Mouse (Mus musculus) intestine, postnatal 0 days (tissue): ENCODE results near the gene Rufy4. TPM values are rescaled to one million over a fixed set of nuclear protein-coding genes. Genes with fewer than 3 reads are reported as not detected.

Experiments
- ATAC-seq: fragments of 200-750 bp; cut with Nextera tagmentation; 2 replicates; pipeline ENCODE4 v1.8.0; 2017; ENCODE audit warnings: mild to moderate bottlenecking, moderate TSS enrichment, moderate library complexity
- H3K27ac ChIP-seq: fragments of 300-500 bp; sonication (generic); 2 replicates; pipeline ENCODE4 v1.5.1; 2014; ENCODE audit warnings: mild to moderate bottlenecking, low read depth, low read length, moderate library complexity
- H3K27me3 ChIP-seq: fragments of 300-500 bp; sonication (generic); replicated peaks from 2 replicates; pipeline ENCODE4 v1.6.1; 2014; ENCODE audit warnings: low read length, mixed read lengths; ENCODE audit not compliant: control insufficient read depth, insufficient read depth
- H3K36me3 ChIP-seq: fragments of 300-500 bp; sonication (generic); 2 replicates; pipeline ENCODE4 v1.6.1; 2014; ENCODE audit warnings: mild to moderate bottlenecking, moderate library complexity; ENCODE audit not compliant: control insufficient read depth, insufficient read depth
- H3K4me1 ChIP-seq: fragments of 300-500 bp; sonication (generic); replicated peaks from 2 replicates; pipeline ENCODE4 v1.6.1; 2014; ENCODE audit warnings: antibody characterized with exemption, low read length, mixed read lengths; ENCODE audit not compliant: control insufficient read depth, insufficient read depth
- H3K4me2 ChIP-seq: fragments of 300-500 bp; sonication (generic); replicated peaks from 2 replicates; pipeline ENCODE4 v1.6.1; 2014; ENCODE audit warnings: low read depth, mild to moderate bottlenecking, moderate library complexity
- H3K4me3 ChIP-seq: fragments of 300-500 bp; sonication (generic); 2 replicates; pipeline ENCODE4 v1.5.1; 2014; ENCODE audit warnings: low read depth, low read length
- H3K9ac ChIP-seq: fragments of 300-500 bp; sonication (generic); 2 replicates; pipeline ENCODE4 v1.6.1; 2014; ENCODE audit warnings: mild to moderate bottlenecking, low read depth, low read length
- H3K9me3 ChIP-seq: fragments of 300-500 bp; sonication (generic); 2 replicates; pipeline ENCODE4 v1.6.1; 2016; ENCODE audit warnings: mixed run types; ENCODE audit not compliant: control insufficient read depth
- CTCF ChIP-seq: sonication (generic); IDR thresholded peaks from 2 replicates; pipeline ENCODE4 v1.5.1; 2016; ENCODE audit warnings: low read depth, mild to moderate bottlenecking, control low read depth, antibody characterized with exemption, moderate library complexity
- WGBS: fragments of 180-500 bp; shearing (Covaris S2); extraction: QIAGEN DNeasy Blood & Tissue Kit; methylation state at CpG from one replicate; pipeline ENCODE4 v1.1.7; 2014; 5-methylcytosine and 5-hydroxymethylcytosine counted together
- polyA plus RNA-seq: library from polyadenylated mRNA; unstranded; fragments of >200 nt; fragmentation: Nextera tagmentation; extraction: Ambion mirVana; gene quantifications from 2 replicates; pipeline ENCODE4 v1.2.1, GENCODE M21; 2015

Gene Rufy4
- polyA plus RNA-seq, 1 experiment from 2014 or later = not detected

GRCm38 (mm10) chr1:74084752-74085151 lies 40.6 kb upstream of the Rufy4 start:
- H3K9ac ChIP-seq = no peak overlapping the region

DNA sequence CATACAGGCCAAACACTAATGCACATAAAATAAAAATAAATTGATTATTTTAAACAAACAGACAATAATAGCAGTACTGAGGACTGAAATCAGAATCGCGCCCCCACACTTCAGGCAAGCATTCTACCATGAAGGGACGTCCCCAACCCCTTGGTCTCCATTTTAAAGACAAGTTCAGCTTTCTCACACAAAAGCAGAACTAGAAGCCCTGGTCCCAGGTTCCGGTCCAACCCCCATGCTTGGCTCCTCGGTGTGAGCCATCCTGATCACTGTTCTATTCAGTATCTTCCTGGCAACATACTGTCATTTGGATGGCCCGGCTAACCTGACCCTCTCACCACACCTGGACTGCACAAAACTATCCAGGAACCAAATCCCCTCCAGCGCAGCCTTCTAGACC lies 39.8 kb upstream of the Rufy4 start:
- no peaks in the 10 kb centered on the region for H3K9me3 ChIP-seq
- H3K36me3 ChIP-seq = no peaks in the 10 kb centered on the region
- H3K27me3 ChIP-seq = no peaks in the 10 kb centered on the region
- H3K9ac ChIP-seq = no peak overlapping the region
- H3K27ac ChIP-seq = no peak overlapping the region
- H3K4me2 ChIP-seq = no peak overlapping the region
- H3K4me1 ChIP-seq = no peaks in the 10 kb centered on the region
- ATAC-seq = no peak
- no peak overlapping the region for H3K4me3 ChIP-seq
- TF ChIP-seq CTCF = no peak
- WGBS = 94% methylated on average over 7 of the region's 7 CpGs

More at GRCm38 (mm10) chr1:74084752-74085151, 40.6 kb upstream of the Rufy4 start:
- Histone ChIP-seq H3K27me3 (no peaks in the 10 kb centered on the region), H3K9me3 (no peaks in the 10 kb centered on the region), H3K27ac (no peak overlapping the region), H3K4me3 (no peak overlapping the region), H3K4me1 (no peaks in the 10 kb centered on the region), H3K36me3 (no peaks in the 10 kb centered on the region), H3K4me2 (no peak overlapping the region)
- no peak for TF ChIP-seq CTCF
- no peak for ATAC-seq
- 48% methylated on average over 5 of the region's 5 CpGs for WGBS

GRCm38 (mm10) chr1:74088569-74088968 lies 36.8 kb upstream of the Rufy4 start:
- WGBS = 82% methylated on average over 1 of the region's 1 CpGs
- Histone ChIP-seq H3K27ac (no peak overlapping the region), H3K4me3 (no peak overlapping the region), H3K9ac (no peak overlapping the region), H3K4me2 (no peak overlapping the region), H3K9me3 (no peaks in the 10 kb centered on the region), H3K27me3 (no peaks in the 10 kb centered on the region), H3K36me3 (no peaks in the 10 kb centered on the region), H3K4me1 (no peaks in the 10 kb centered on the region)
- no peak for TF ChIP-seq CTCF
- ATAC-seq = no peak

DNA sequence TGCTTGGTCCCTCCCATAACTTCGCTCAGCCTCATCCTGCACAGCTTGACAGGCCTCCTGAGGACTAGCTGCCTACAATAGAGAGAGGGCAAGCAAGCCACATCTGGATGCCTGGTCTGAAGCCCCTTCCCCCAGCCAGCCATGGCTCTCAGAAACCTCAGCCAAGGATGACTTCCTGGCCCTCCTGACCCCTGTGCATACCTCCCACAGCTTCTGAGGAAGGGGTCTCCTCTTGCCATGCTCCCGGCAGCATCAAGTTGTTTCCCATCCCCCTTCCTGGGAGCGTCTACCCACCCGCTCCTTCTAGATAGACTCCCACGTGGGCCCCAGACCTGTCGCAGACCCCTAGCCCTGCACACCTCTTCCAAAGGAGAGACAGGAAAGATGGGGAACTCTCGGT lies 35.0 kb upstream of the Rufy4 start:
- Histone ChIP-seq H3K27me3 (no peaks in the 10 kb centered on the region), H3K36me3 (no peaks in the 10 kb centered on the region), H3K4me1 (no peaks in the 10 kb centered on the region), H3K9me3 (no peaks in the 10 kb centered on the region), H3K27ac (no peak overlapping the region), H3K4me3 (0 out of 2 replicates have a peak overlapping the region, but pooled peaks have one; percentile 9), H3K9ac (no peak overlapping the region), H3K4me2 (peak overlapping the region; percentile 41)
- ATAC-seq = no peak
- WGBS = 60% methylated on average over 7 of the region's 7 CpGs
- no peak for TF ChIP-seq CTCF

- Histone ChIP-seq H3K27me3 (peaks cover 5% of the 10 kb centered on the region), H3K9me3 (no peaks in the 10 kb centered on the region), H3K9ac (no peak overlapping the region), H3K4me3 (0 out of 2 replicates have a peak overlapping the region, but pooled peaks have one; percentile 9), H3K4me2 (peak overlapping the region; percentile 41; the same call in 1 of the 2 replicates), H3K4me1 (no peaks in the 10 kb centered on the region), H3K36me3 (no peaks in the 10 kb centered on the region), H3K27ac (peak overlapping the region; percentile 9; the same call in 1 of the 2 replicates)
- no peak for ATAC-seq
- TF ChIP-seq CTCF = no peak
- 33% methylated on average over 6 of the region's 7 CpGs for WGBS
Observed at GRCm38 (mm10) chr1:74091138-74091537, 34.2 kb upstream of the Rufy4 start.

DNA sequence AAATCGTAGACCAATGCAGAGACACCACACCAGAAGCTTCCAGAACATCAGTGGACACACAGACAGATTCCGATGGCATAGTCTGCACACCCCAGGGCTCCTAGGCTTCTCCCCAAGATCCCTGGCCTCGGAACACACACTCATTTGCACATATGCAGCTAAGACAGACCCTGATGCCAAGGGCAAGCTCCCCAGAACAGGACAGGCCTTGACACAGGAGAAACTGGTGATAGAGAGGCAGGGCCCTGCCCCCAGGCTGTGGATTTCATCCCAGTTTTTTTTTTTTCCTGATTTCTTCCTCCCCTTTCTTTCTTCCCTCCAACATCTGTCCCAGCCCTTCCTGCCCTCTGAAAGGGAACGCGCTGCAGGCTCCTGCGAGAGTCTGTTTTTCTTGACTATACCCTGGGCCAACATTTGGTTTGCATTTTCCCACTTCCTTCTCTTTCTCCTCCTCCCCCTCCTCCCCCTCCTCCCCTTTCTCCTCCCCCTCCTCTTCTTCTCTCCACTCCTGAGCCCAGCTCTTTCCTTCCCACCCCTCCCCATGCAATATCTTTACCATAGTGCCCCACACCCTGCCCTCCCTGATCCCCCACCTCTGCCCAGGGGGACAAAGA lies 33.6 kb upstream of the Rufy4 start:
- no peak overlapping the region for H3K4me2 ChIP-seq
- H3K27me3 ChIP-seq = peaks cover 9% of the 10 kb centered on the region
- H3K9me3 ChIP-seq = no peaks in the 10 kb centered on the region
- TF ChIP-seq CTCF = no peak
- peak overlapping the region; percentile 9; the same call in 1 of the 2 replicates for H3K27ac ChIP-seq
- no peak for ATAC-seq
- H3K4me1 ChIP-seq = no peaks in the 10 kb centered on the region
- H3K9ac ChIP-seq = no peak overlapping the region
- H3K4me3 ChIP-seq = no peak overlapping the region
- H3K36me3 ChIP-seq = no peaks in the 10 kb centered on the region
- WGBS = 42% methylated on average over 6 of the region's 6 CpGs
